Mouse (Mus musculus) cerebellum, adult 2 months (tissue): Measurements from ENCODE around the gene Nop53.

Experiments used
- CTCF ChIP-seq: fragments of 200-500 bp; IDR thresholded peaks from 2 replicates; pipeline ENCODE4 v1.5.1; 2011; ENCODE audit warnings: low read depth, mild to moderate bottlenecking, control low read depth, low read length, moderate library complexity, borderline replicate concordance; ENCODE audit not compliant: insufficient read depth
- POLR2A ChIP-seq: fragments of 200-500 bp; IDR thresholded peaks from 2 replicates; pipeline ENCODE4 v1.6.1; 2011; ENCODE audit warnings: low read length, control low read depth, borderline replicate concordance; ENCODE audit not compliant: insufficient read depth

- TF ChIP-seq CTCF (no peak), POLR2A (no peak)
These were observed 44.4 kb downstream of the Nop53 start for GRCm38 (mm10) chr7:15901366-15902048.
